Mouse (Mus musculus): ENCODE results near the gene Tfb1m. TPM values are rescaled to one million over a fixed set of nuclear protein-coding genes. Genes with fewer than 3 reads are reported as not detected.

Gene Tfb1m
- polyA plus RNA-seq, 1 experiment from 2014 or later = 17.0 TPM

DNA sequence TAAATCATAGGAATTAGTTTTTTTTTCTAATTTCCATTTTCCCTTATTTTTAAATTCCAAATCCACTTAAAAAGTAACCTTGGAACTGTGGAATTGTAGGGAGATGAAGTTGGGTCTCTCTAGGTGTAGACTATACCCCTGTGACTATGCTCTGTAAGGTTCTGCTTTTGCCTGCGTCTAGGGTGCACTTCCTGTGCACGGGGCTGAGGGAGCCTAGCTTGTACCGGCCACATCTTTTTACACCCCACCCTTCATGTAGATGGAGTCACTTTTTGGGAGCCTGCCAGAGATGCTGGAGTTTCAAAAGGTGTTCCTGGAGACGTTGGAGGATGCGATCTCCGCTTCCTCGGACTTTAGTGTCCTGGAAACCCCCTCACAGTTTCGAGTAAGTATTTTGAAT lies 51.1 kb downstream of the Tfb1m start:
- no peaks in the 10 kb centered on the region for H3K4me1 ChIP-seq
- H3K4me3 ChIP-seq = no peak overlapping the region
- no peaks in the 10 kb centered on the region for H3K9me3 ChIP-seq
- no peak overlapping the region for H3K9ac ChIP-seq
- no peak for ATAC-seq (ENCODE audit: low FRiP score, low read depth)
- H3K36me3 ChIP-seq = peaks cover 68% of the 10 kb centered on the region
- 87% methylated on average over 8 of the region's 8 CpGs for WGBS
- no peak overlapping the region for H3K4me2 ChIP-seq (replicated peaks)
- no peaks in the 10 kb centered on the region for H3K27me3 ChIP-seq
- H3K27ac ChIP-seq = no peak overlapping the region

DNA sequence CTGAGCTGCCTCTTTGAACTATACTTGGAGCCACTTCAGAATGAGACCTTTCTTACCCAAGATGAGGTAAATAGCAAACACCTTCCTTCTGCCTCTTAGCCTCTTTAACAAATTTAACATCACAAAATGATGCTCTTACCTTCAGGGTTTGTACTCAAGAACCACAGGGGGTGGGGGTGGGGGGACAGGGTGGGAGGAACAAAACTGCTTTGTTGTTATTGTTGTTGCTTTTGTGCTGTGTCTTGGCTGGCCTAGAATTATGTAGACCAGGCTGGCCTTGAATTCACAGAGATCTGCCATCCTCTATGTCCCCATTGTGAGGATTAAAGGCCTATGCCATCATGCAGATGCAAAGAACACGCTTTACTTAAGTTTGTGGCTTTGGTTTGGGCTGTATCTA lies 51.9 kb downstream of the Tfb1m start:
- Histone ChIP-seq H3K36me3 (peaks cover 64% of the 10 kb centered on the region), H3K27ac (no peak overlapping the region), H3K9ac (no peak overlapping the region), H3K4me1 (no peaks in the 10 kb centered on the region), H3K4me3 (no peak overlapping the region), H3K27me3 (no peaks in the 10 kb centered on the region), H3K4me2 (replicated peaks) (no peak overlapping the region), H3K9me3 (no peaks in the 10 kb centered on the region)
- no peak for ATAC-seq (ENCODE audit: low FRiP score, low read depth)
- 83% methylated on average over 1 of the region's 1 CpGs for WGBS

DNA sequence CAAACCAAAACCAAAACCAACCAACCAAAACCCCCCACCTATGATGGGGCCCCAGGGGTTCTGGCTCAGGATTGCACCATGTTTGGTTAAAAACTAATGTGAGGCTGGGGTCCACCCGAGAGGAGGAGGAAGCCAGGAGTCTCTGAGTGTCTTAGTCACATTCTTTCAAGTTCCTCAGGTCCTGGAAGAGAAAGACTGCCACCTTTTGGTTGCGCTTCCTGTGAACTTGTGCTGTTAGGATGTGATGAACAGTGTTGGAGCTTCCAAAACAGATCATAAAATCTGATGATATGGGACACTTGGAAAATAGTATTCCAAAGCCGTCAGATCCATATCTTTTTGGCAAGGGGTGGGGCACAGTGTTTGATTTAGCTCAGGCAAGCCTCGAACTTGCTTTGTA lies 56.6 kb downstream of the Tfb1m start:
- ATAC-seq (ENCODE audit: low FRiP score, low read depth) = no peak
- WGBS = 87% methylated on average over 4 of the region's 4 CpGs
- H3K4me1 ChIP-seq = no peaks in the 10 kb centered on the region
- H3K9ac ChIP-seq = no peak overlapping the region
- H3K27me3 ChIP-seq = no peaks in the 10 kb centered on the region
- peaks cover 46% of the 10 kb centered on the region for H3K36me3 ChIP-seq
- no peak overlapping the region for H3K4me2 ChIP-seq (replicated peaks)
- H3K27ac ChIP-seq = no peak overlapping the region
- H3K4me3 ChIP-seq = no peak overlapping the region
- no peaks in the 10 kb centered on the region for H3K9me3 ChIP-seq

DNA sequence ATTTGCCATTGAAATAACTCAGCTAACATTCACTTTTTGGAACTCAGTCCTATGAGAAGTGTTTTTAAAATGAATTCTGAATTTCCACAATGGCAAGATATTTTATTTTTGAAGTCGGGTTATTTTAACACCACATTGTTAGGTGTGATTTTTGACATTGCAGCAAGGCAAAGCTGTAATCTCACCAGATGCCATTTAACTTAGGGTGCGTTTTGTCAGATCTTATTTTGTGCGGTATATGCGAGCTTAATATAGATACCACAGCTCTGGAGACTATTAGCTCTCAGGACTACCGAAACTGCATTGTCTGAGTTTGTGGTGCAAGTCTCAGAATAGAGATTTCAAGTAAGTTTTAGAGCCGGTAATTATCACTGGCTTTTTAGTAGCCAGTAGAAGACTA lies 57.5 kb downstream of the Tfb1m start:
- 91% methylated on average over 6 of the region's 6 CpGs for WGBS

DNA sequence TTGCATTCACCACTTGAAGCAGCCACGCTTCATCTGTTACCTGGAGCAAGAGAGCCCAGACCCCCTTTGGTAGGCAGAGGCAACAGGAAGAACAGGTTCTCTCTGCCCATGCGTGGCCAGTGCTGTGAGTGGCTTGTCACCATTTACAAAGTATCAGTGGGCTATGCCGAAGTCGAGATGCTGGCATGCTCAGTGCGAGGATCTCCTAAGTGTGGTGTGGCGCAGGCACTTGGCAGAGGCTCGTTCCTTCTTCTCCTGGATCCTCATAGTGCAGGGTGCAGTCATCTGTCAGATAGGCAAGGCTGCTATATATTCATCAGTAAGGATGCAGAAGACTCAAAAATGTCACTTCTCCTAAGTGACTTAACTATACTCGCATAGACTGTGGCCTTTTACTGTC lies 58.1 kb downstream of the Tfb1m start:
- no peaks in the 10 kb centered on the region for H3K4me1 ChIP-seq
- H3K9me3 ChIP-seq = no peaks in the 10 kb centered on the region
- no peak overlapping the region for H3K4me2 ChIP-seq (replicated peaks)
- H3K9ac ChIP-seq = no peak overlapping the region
- no peak for ATAC-seq (ENCODE audit: low FRiP score, low read depth)
- WGBS = 91% methylated on average over 8 of the region's 8 CpGs
- no peak overlapping the region for H3K27ac ChIP-seq
- H3K27me3 ChIP-seq = no peaks in the 10 kb centered on the region
- no peak overlapping the region for H3K4me3 ChIP-seq
- peaks cover 38% of the 10 kb centered on the region for H3K36me3 ChIP-seq

More for the DNA sequence above, 57.5 kb downstream of the Tfb1m start:
- H3K4me3 ChIP-seq = no peak overlapping the region
- no peak overlapping the region for H3K4me2 ChIP-seq (replicated peaks)
- no peak overlapping the region for H3K27ac ChIP-seq
- no peaks in the 10 kb centered on the region for H3K27me3 ChIP-seq
- no peak overlapping the region for H3K9ac ChIP-seq
- H3K4me1 ChIP-seq = no peaks in the 10 kb centered on the region
- H3K36me3 ChIP-seq = peaks cover 44% of the 10 kb centered on the region
- no peak for ATAC-seq (ENCODE audit: low FRiP score, low read depth)
- H3K9me3 ChIP-seq = no peaks in the 10 kb centered on the region

DNA sequence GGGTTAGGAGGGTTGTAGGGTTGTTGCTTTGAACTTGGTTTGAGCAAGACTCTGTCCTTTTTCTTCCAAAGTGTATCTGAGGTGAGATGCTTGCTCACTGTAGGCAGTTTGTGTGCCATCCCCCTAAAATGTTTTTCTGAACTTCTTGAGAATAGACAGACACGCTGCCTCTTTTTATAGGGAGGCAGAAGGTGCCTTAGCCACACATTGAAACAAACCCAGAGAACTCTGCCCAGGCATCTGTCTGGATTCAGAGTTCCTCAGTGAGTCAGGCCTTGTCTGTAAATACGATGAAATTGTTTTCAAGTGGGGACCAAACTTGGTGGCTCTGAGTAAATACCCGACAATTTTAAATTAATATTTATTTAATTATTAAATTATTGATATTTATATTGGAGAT lies 59.0 kb downstream of the Tfb1m start:
- no peaks in the 10 kb centered on the region for H3K4me1 ChIP-seq
- H3K4me2 ChIP-seq (replicated peaks) = no peak overlapping the region
- WGBS = 91% methylated on average over 3 of the region's 3 CpGs
- no peak for ATAC-seq (ENCODE audit: low FRiP score, low read depth)
- H3K27ac ChIP-seq = no peak overlapping the region
- H3K9me3 ChIP-seq = no peaks in the 10 kb centered on the region
- peaks cover 35% of the 10 kb centered on the region for H3K36me3 ChIP-seq
- no peak overlapping the region for H3K9ac ChIP-seq
- no peaks in the 10 kb centered on the region for H3K27me3 ChIP-seq
- H3K4me3 ChIP-seq = no peak overlapping the region

DNA sequence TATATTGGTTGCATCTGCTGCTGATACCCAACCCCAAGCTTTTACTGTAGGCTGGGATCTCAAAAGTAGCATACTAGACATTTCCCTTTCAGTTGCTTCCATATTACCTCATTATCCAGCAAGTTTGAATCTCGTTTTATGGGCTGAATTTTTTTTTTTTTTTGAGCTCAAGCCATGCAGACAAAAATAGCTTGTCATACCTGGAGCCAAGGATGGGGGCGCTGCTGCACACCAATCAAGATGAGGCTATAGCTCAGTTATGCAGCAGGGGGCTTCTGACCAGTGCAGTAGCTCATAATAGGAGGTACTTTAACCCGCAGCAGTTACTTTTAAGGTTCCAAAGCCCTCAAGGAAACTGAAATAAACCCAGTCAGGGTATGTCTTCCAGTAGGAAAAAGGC lies 59.5 kb downstream of the Tfb1m start:
- H3K36me3 ChIP-seq = peaks cover 30% of the 10 kb centered on the region
- 23% methylated on average over 3 of the region's 3 CpGs for WGBS
- no peak for ATAC-seq (ENCODE audit: low FRiP score, low read depth)
- H3K4me3 ChIP-seq = no peak overlapping the region
- H3K9ac ChIP-seq = no peak overlapping the region
- H3K27me3 ChIP-seq = no peaks in the 10 kb centered on the region
- no peaks in the 10 kb centered on the region for H3K4me1 ChIP-seq
- H3K27ac ChIP-seq = no peak overlapping the region
- H3K4me2 ChIP-seq (replicated peaks) = no peak overlapping the region
- H3K9me3 ChIP-seq = no peaks in the 10 kb centered on the region

DNA sequence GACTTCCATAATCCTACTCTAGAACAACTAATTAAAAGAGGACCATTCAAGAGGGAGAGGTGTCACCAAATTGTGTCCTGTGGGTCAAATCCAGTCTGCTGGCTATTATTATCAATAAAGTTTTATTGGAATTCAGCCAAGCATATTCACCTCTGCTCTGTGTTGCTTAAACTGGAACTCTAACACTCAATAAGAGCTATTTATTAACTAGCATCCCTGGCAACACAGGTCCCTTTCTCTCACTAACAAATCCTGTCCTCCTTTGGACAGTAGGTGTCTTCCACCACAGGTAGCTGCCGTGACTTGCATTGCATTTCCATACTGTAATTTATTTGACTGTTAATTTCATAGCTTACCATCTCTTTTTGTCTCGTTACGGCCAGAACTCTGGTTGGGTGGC lies 61.5 kb downstream of the Tfb1m start:
- Histone ChIP-seq H3K36me3 (peaks cover 15% of the 10 kb centered on the region; the same call in 1 of the 2 replicates), H3K4me3 (no peak overlapping the region), H3K27me3 (no peaks in the 10 kb centered on the region), H3K4me1 (no peaks in the 10 kb centered on the region), H3K9me3 (no peaks in the 10 kb centered on the region), H3K4me2 (replicated peaks) (no peak overlapping the region), H3K27ac (no peak overlapping the region), H3K9ac (no peak overlapping the region)
- no peak for ATAC-seq (ENCODE audit: low FRiP score, low read depth)
- WGBS = 84% methylated on average over 3 of the region's 3 CpGs

DNA sequence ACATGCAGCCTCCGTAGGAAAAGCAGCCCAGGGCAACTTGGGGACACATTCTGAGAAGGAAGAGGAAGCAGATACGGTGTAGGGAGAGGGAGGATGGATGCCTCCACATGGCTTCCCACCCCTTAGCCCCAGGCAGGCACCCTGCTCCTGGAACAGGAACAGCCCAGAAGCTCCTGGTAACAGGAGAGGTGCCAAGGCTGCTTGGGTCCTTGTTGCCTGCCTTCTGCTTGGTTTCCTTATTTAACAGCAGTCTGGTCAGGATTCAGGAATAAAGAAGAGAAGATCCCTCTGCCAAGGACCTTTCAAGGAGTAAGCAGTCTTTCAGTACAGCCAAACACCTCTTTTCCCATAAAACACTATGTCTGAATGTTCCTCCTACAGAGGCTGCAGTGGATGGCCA lies 62.0 kb downstream of the Tfb1m start:
- H3K9ac ChIP-seq = no peak overlapping the region
- H3K4me1 ChIP-seq = no peaks in the 10 kb centered on the region
- ATAC-seq (ENCODE audit: low FRiP score, low read depth) = no peak
- H3K4me3 ChIP-seq = no peak overlapping the region
- H3K27ac ChIP-seq = no peak overlapping the region
- H3K27me3 ChIP-seq = no peaks in the 10 kb centered on the region
- H3K9me3 ChIP-seq = no peaks in the 10 kb centered on the region
- peaks cover 15% of the 10 kb centered on the region; the same call in 1 of the 2 replicates for H3K36me3 ChIP-seq
- no peak overlapping the region for H3K4me2 ChIP-seq (replicated peaks)
- WGBS = 75% methylated on average over 2 of the region's 2 CpGs

DNA sequence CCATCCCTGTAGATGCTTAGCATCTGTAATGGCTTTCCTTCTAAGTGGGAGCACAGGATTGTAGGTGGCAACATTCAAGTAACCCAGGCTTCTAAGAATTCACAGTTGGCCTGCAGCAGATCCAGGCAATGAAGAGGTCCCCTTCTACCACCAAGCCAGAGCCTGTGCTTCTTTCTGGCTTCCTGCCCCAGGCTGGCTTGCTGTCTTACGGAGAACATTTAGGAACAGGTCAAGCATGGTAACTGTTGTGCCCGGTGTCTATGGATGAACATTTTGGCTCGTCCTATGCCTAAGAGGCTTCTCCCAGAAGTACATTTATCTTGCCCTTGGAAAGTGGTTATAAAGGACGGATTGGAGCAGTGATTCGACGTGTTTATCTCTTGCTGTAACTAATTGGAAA lies 65.9 kb downstream of the Tfb1m start:
- Histone ChIP-seq H3K4me3 (no peak overlapping the region), H3K36me3 (peaks cover 34% of the 10 kb centered on the region), H3K9ac (no peak overlapping the region), H3K9me3 (no peaks in the 10 kb centered on the region), H3K4me2 (replicated peaks) (no peak overlapping the region), H3K27ac (no peak overlapping the region), H3K27me3 (no peaks in the 10 kb centered on the region), H3K4me1 (no peaks in the 10 kb centered on the region)
- ATAC-seq (ENCODE audit: low FRiP score, low read depth) = no peak
- WGBS = 88% methylated on average over 6 of the region's 6 CpGs

DNA sequence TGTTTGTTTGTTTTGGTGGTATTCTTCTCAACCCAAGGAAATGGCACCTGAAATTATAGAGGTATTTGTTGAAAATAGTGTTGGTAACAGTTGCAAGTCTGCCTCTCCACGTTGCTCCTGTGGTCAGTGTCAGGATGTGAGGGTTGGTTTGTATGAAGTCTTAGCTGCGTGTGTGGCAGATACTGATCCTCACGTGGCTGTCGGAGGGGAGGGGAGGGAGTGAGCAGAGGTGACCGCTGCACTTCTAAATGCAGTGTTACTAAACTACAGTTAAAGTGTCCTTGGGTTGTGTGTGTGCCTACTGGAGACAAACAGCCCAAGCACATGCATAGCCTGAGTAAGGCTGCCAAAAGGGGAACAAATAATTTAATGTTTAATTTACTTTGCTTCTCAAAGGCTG lies 66.5 kb downstream of the Tfb1m start:
- WGBS = 74% methylated on average over 5 of the region's 5 CpGs
- Histone ChIP-seq H3K36me3 (peaks cover 40% of the 10 kb centered on the region), H3K9ac (no peak overlapping the region), H3K4me3 (no peak overlapping the region), H3K9me3 (no peaks in the 10 kb centered on the region), H3K27me3 (no peaks in the 10 kb centered on the region), H3K4me1 (no peaks in the 10 kb centered on the region), H3K27ac (no peak overlapping the region), H3K4me2 (replicated peaks) (no peak overlapping the region)
- ATAC-seq (ENCODE audit: low FRiP score, low read depth) = no peak

DNA sequence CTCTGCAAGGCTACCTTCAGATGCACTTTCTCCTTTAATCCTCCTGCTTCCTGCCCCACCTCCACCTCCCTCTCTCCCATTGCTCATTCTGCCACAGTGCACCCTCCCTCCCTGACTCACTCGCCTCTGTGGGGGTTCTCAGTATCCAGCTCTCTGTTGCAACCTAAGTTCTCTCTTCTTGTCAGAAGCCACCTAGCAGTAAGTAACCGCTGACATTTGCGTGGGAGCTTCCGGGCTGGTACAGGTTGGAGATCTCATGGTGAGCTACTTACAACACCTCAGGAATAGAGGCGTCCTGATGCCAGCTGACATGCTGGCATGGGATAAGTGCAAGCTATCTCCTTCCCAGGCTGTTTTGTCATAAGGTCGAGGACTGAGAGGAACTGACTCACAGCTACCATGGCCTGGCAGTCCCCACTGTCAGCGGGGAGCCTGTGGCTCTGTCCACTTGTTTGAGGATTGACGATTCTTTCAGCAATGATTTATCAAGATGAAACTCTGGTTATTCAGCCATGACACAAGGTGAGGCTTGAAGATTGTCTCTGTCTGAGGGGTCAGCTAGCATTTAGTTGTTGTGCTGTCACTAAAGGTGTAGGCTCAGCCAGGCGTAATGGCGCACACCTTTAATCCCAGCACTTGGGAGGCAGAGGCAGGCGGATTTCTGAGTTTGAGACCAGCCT lies 67.2 kb downstream of the Tfb1m start:
- WGBS = 86% methylated on average over 11 of the region's 11 CpGs

More for the DNA sequence above, 67.2 kb downstream of the Tfb1m start:
- H3K36me3 ChIP-seq = peaks cover 39% of the 10 kb centered on the region
- H3K27ac ChIP-seq = no peak overlapping the region
- no peak for ATAC-seq (ENCODE audit: low FRiP score, low read depth)
- H3K4me3 ChIP-seq = no peak overlapping the region
- H3K9ac ChIP-seq = no peak overlapping the region
- no peaks in the 10 kb centered on the region for H3K9me3 ChIP-seq
- no peak overlapping the region for H3K4me2 ChIP-seq (replicated peaks)
- no peaks in the 10 kb centered on the region for H3K27me3 ChIP-seq
- no peaks in the 10 kb centered on the region for H3K4me1 ChIP-seq
